Mouse (Mus musculus) MEL (cell line): ENCODE results near the gene Timeless. TPM values are rescaled to one million over a fixed set of nuclear protein-coding genes. Genes with fewer than 3 reads are reported as not detected.

Experiments
- DNase-seq: peaks from one replicate; pipeline ENCODE4 v3.0.0; 2011; ENCODE audit warnings: low read depth, low spot score
- H3K27ac ChIP-seq: 2 replicates; pipeline ENCODE4 v1.5.1; 2012; ENCODE audit warnings: low read depth, mild to moderate bottlenecking, control low read depth, low read length, moderate library complexity; ENCODE audit not compliant: control insufficient read depth
- H3K27me3 ChIP-seq, 2 experiments: fragments of 150-350 bp in 1 of 2; sonication (generic) in 1 of 2; 2 replicates each; pipeline ENCODE4 v1.6.1; 2012; ENCODE audit warnings: low read length in 2 of 2, mild to moderate bottlenecking in 2 of 2, improper control_type of control experiment in 1 of 2, moderate library complexity in 1 of 2; ENCODE audit not compliant: insufficient read depth in 2 of 2, control insufficient read depth in 1 of 2
- H3K36me3 ChIP-seq, 2 experiments: 2 replicates each; pipeline ENCODE4 v1.6.1; 2012 to 2014; ENCODE audit warnings: low read length in 2 of 2, improper control_type of control experiment in 1 of 2, inconsistent platforms in 1 of 2, mild to moderate bottlenecking in 1 of 2; ENCODE audit not compliant: insufficient read depth in 2 of 2, control insufficient read depth in 1 of 2
- H3K4me1 ChIP-seq, 2 experiments: fragments of 150-350 bp in 1 of 2; sonication (generic) in 1 of 2; 2 replicates each; pipeline ENCODE4 v1.6.1; 2012; ENCODE audit warnings: low read length in 2 of 2, improper control_type of control experiment in 1 of 2, mild to moderate bottlenecking in 1 of 2; ENCODE audit not compliant: insufficient read depth in 2 of 2, control insufficient read depth in 1 of 2
- H3K4me3 ChIP-seq, 2 experiments: fragments of 150-350 bp in 1 of 2; sonication (generic) in 1 of 2; 2 replicates each; pipeline ENCODE4 v1.5.1; 2012; ENCODE audit warnings: low read depth in 2 of 2, low read length in 2 of 2, mild to moderate bottlenecking in 2 of 2, moderate library complexity in 2 of 2, control low read depth in 1 of 2, improper control_type of control experiment in 1 of 2; ENCODE audit not compliant: control insufficient read depth in 1 of 2, insufficient read depth in 1 of 2
- H3K79me2 ChIP-seq: 2 replicates; pipeline ENCODE4 v1.6.1; 2012; ENCODE audit warnings: mild to moderate bottlenecking, low read length, moderate library complexity; ENCODE audit not compliant: control insufficient read depth, poor library complexity, insufficient read depth
- H3K9ac ChIP-seq: 2 replicates; pipeline ENCODE4 v1.6.1; 2012; ENCODE audit warnings: low read depth, mild to moderate bottlenecking, control low read depth, low read length, moderate library complexity; ENCODE audit not compliant: control insufficient read depth, poor library complexity, severe bottlenecking
- H3K9me3 ChIP-seq: fragments of 150-350 bp; sonication (generic); replicated peaks from 2 replicates; pipeline ENCODE4 v1.6.1; 2012; ENCODE audit warnings: mild to moderate bottlenecking, low read length, improper control_type of control experiment, moderate library complexity; ENCODE audit not compliant: insufficient read depth
- CHD2 ChIP-seq: IDR thresholded peaks from 2 replicates; pipeline ENCODE4 v1.6.1; 2011; ENCODE audit warnings: low read length, improper control_type of control experiment
- CTCF ChIP-seq, 3 experiments: IDR thresholded peaks in 2 of 3; conservative IDR thresholded peaks in 1 of 3; 2 replicates each; pipeline ENCODE4 v1.5.1; 2011 to 2012; ENCODE audit warnings: low read length in 3 of 3, low read depth in 2 of 3, mild to moderate bottlenecking in 2 of 3, improper control_type of control experiment in 1 of 3, inconsistent platforms in 1 of 3, mixed read lengths in 1 of 3, moderate library complexity in 1 of 3; ENCODE audit not compliant: control insufficient read depth in 1 of 3, insufficient read depth in 1 of 3, poor library complexity in 1 of 3, severe bottlenecking in 1 of 3
- ELF1 ChIP-seq: IDR thresholded peaks from 2 replicates; pipeline ENCODE4 v1.6.1; 2014; ENCODE audit warnings: low read depth, mild to moderate bottlenecking, inconsistent platforms, low read length, improper control_type of control experiment, moderate library complexity
- EP300 ChIP-seq, 2 experiments: IDR thresholded peaks; 2 replicates each; pipeline ENCODE4 v1.6.1; 2011; ENCODE audit warnings: improper control_type of control experiment in 2 of 2, low read length in 2 of 2, low read depth in 1 of 2, mild to moderate bottlenecking in 1 of 2
- GABPA ChIP-seq: IDR thresholded peaks from 2 replicates; pipeline ENCODE4 v1.6.1; 2012; ENCODE audit warnings: low read depth, mild to moderate bottlenecking, inconsistent platforms, low read length, improper control_type of control experiment, moderate library complexity
- GATA1 ChIP-seq: IDR thresholded peaks from 2 replicates; pipeline ENCODE4 v1.6.1; 2011; ENCODE audit warnings: low read depth, low read length, improper control_type of control experiment
- HCFC1 ChIP-seq: IDR thresholded peaks from 2 replicates; pipeline ENCODE4 v1.6.1; 2012; ENCODE audit warnings: low read depth, mild to moderate bottlenecking, inconsistent platforms, low read length, improper control_type of control experiment, moderate library complexity
- MAFK ChIP-seq: IDR thresholded peaks from 2 replicates; pipeline ENCODE4 v1.6.1; 2011; ENCODE audit warnings: low read depth, mild to moderate bottlenecking, low read length, improper control_type of control experiment, borderline replicate concordance
- MXI1 ChIP-seq: IDR thresholded peaks from 2 replicates; pipeline ENCODE4 v1.6.1; 2011; ENCODE audit warnings: mild to moderate bottlenecking, low read depth, low read length, improper control_type of control experiment
- MYB ChIP-seq: IDR thresholded peaks from 2 replicates; pipeline ENCODE4 v1.6.1; 2011; ENCODE audit warnings: mild to moderate bottlenecking, low read depth, low read length, improper control_type of control experiment
- NELFE ChIP-seq: IDR thresholded peaks from 2 replicates; pipeline ENCODE4 v1.6.1; 2011; ENCODE audit warnings: low read depth, low read length, improper control_type of control experiment
- POLR2AphosphoS2 ChIP-seq: IDR thresholded peaks from 2 replicates; pipeline ENCODE4 v1.6.1; 2011; ENCODE audit warnings: low read length, improper control_type of control experiment
- RCOR1 ChIP-seq: IDR thresholded peaks from 2 replicates; pipeline ENCODE4 v1.6.1; 2012; ENCODE audit warnings: low read depth, mild to moderate bottlenecking, inconsistent platforms, low read length, improper control_type of control experiment
- SMC3 ChIP-seq: IDR thresholded peaks from 2 replicates; pipeline ENCODE4 v1.6.1; 2011; ENCODE audit warnings: low read depth, low read length, improper control_type of control experiment
- TAL1 ChIP-seq: IDR thresholded peaks from 2 replicates; pipeline ENCODE4 v1.6.1; 2012; ENCODE audit warnings: mild to moderate bottlenecking, inconsistent platforms, low read length, moderate library complexity, mixed read lengths
- TBP ChIP-seq: IDR thresholded peaks from 2 replicates; pipeline ENCODE4 v1.8.0; 2011; ENCODE audit warnings: low read depth, low read length, improper control_type of control experiment
- TCF12 ChIP-seq: IDR thresholded peaks from 2 replicates; pipeline ENCODE4 v1.6.1; 2014; ENCODE audit warnings: low read depth, mild to moderate bottlenecking, inconsistent platforms, low read length, improper control_type of control experiment, moderate library complexity
- USF1 ChIP-seq: IDR thresholded peaks from 2 replicates; pipeline ENCODE4 v1.6.1; 2014; ENCODE audit warnings: low read depth, mild to moderate bottlenecking, inconsistent platforms, low read length, improper control_type of control experiment, moderate library complexity
- USF2 ChIP-seq, 2 experiments: IDR thresholded peaks; 2 replicates each; pipeline ENCODE4 v1.6.1; 2011 to 2012; ENCODE audit warnings: improper control_type of control experiment in 2 of 2, low read length in 2 of 2, borderline replicate concordance in 1 of 2, inconsistent platforms in 1 of 2, low read depth in 1 of 2, mild to moderate bottlenecking in 1 of 2; ENCODE audit not compliant: insufficient read depth in 1 of 2
- ZKSCAN1 ChIP-seq: IDR thresholded peaks from 2 replicates; pipeline ENCODE4 v1.6.1; 2012; ENCODE audit warnings: low read depth, mild to moderate bottlenecking, inconsistent platforms, low read length, improper control_type of control experiment, moderate library complexity
- ZMIZ1 ChIP-seq: IDR thresholded peaks from 2 replicates; pipeline ENCODE4 v1.6.1; 2012; ENCODE audit warnings: low read depth, mild to moderate bottlenecking, inconsistent platforms, low read length, improper control_type of control experiment, moderate library complexity
- polyA plus RNA-seq, 2 experiments: library from polyadenylated mRNA; stranded (reverse) in 1 of 2; unstranded in 1 of 2; fragments of >175 nt in 1 of 2; fragments of >200 nt in 1 of 2; gene quantifications; 2 replicates each; pipeline versions ENCODE4 v1.2.1 to v1.2.4; 2012; ENCODE audit warnings: low replicate concordance in 2 of 2, low read depth in 1 of 2; ENCODE audit not compliant: insufficient read length in 2 of 2, insufficient read depth in 1 of 2, missing spikeins in 1 of 2
- total RNA-seq: library from RNA; depleted of rRNA; stranded (reverse); fragments of 300-350 nt; gene quantifications from 2 replicates; pipeline ENCODE4 v1.2.3, GENCODE M21; 2012

Gene Timeless
- total and polyA plus RNA-seq, 3 experiments, result 49.3 to 627 (median 89.8) TPM

DNA sequence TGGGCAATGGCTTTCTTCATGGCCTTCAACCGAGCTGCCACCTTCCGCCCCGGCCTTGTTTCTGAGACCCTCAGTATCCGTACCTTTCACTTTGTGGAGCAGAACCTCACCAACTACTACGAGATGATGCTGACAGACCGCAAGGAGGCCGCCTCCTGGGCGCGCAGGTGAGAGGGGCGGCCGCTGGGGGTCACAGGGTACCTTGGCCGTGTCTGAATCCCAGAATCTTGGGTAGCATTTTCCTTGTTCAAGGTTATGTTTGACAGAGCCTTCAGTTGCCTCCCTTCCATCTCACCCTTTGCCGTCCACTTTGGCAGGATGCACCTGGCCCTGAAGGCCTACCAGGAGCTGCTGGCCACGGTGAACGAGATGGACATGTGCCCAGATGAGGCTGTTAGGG lies 12.3 kb downstream of the Timeless start:
- Histone ChIP-seq H3K9ac (no peak overlapping the region), H3K4me1 (peaks cover 7 to 15% of the 10 kb centered on the region in 2 experiments), H3K79me2 (no peaks in the 10 kb centered on the region; the same call in 1 of the 2 replicates), H3K4me3 (no peak overlapping the region), H3K27ac (no peak overlapping the region), H3K9me3 (no peaks in the 10 kb centered on the region), H3K27me3 (no peaks in the 10 kb centered on the region), H3K36me3 (peaks cover 4 to 15% of the 10 kb centered on the region in 2 experiments)
- DNase-seq, result no peak
- TF ChIP-seq SMC3, result no peak
- no peak for TF ChIP-seq ELF1
- no peak for TF ChIP-seq RCOR1
- no peak for TF ChIP-seq NELFE
- TF ChIP-seq GABPA, result no peak
- no peak for TF ChIP-seq CTCF (IDR thresholded peaks at IDR 0.05 in 2 of 3, conservative IDR thresholded peaks at IDR 0.05 in 1 of 3; ENCODE audit: control insufficient read depth in 1 of 3, insufficient read depth in 1 of 3, low read depth in 2 of 3, low read length in 3 of 3, poor library complexity in 1 of 3, severe bottlenecking in 1 of 3)
- TF ChIP-seq USF2 (IDR thresholded peaks at IDR 0.05; ENCODE audit: borderline replicate concordance in 1 of 2, insufficient read depth in 1 of 2, low read depth in 1 of 2, low read length in 2 of 2), result no peak
- TF ChIP-seq POLR2AphosphoS2, result no peak
- TF ChIP-seq TBP, result no peak
- TF ChIP-seq TCF12, result no peak
- TF ChIP-seq MYB, result no peak
- no peak for TF ChIP-seq TAL1
- TF ChIP-seq ZKSCAN1, result no peak
- no peak for TF ChIP-seq HCFC1
- TF ChIP-seq EP300 (IDR thresholded peaks at IDR 0.05; ENCODE audit: low read depth in 1 of 2, low read length in 2 of 2), result no peak
- TF ChIP-seq ZMIZ1, result no peak
- no peak for TF ChIP-seq MAFK
- TF ChIP-seq, all 39 proteins: peak for 0

DNA sequence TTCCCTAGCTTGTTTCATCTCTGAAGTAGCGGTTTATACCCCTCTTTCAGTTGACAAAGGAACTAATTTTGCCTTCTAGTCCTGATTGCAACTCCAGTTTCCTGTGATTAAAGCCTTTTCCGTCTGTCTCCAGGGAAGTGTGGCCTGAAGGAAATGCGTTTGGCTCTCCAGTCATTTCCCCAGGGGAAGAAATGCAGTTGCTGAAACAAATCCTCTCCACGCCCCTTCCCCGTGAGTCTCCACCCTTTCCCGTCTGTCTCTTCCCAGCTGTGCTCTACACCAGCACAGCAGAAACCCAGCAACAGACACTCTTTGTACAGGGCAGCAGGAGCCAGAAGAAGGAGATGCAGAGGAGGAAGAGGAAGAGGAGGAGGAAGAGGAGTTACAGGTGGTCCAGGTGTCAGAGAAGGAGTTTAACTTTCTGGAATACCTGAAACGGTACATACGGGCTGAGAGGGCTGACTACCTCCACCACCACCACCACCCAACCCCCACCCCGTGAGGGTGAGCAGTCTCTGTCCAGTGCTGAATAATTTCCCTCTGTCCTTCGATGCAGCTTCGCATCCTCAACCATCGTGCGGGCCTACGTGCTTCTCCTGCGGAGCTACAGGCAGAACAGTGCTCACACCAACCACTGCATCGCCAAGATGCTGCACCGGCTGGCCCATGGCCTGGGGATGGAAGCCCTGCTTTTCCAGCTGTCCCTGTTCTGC lies 15.3 kb downstream of the Timeless start:
- Histone ChIP-seq H3K27me3 (no peaks in the 10 kb centered on the region), H3K36me3 (peaks cover 0 to 7% of the 10 kb centered on the region in 2 experiments; a peak in 2 of 4 replicates), H3K79me2 (no peaks in the 10 kb centered on the region), H3K9me3 (no peaks in the 10 kb centered on the region), H3K4me3 (no peak overlapping the region), H3K4me1 (no peaks in the 10 kb centered on the region), H3K27ac (no peak overlapping the region), H3K9ac (no peak overlapping the region)
- no peak for TF ChIP-seq ELF1
- TF ChIP-seq ZKSCAN1, result no peak
- no peak for TF ChIP-seq CHD2
- TF ChIP-seq MAFK, result no peak
- TF ChIP-seq USF1, result no peak
- no peak for TF ChIP-seq MXI1
- TF ChIP-seq POLR2AphosphoS2, result no peak
- TF ChIP-seq GATA1, result no peak
- no peak for TF ChIP-seq CTCF (IDR thresholded peaks at IDR 0.05 in 2 of 3, conservative IDR thresholded peaks at IDR 0.05 in 1 of 3; ENCODE audit: control insufficient read depth in 1 of 3, insufficient read depth in 1 of 3, low read depth in 2 of 3, low read length in 3 of 3, poor library complexity in 1 of 3, severe bottlenecking in 1 of 3)
- DNase-seq, result no peak
